Mouse (Mus musculus): ENCODE results near the gene Gsta3. TPM values are rescaled to one million over a fixed set of nuclear protein-coding genes. Genes with fewer than 3 reads are reported as not detected.
"Not testable (repeated sequence)": the region's sequence is repeated elsewhere in the genome, so short reads cannot be mapped to it uniquely, and the experiment has no call there.

Gene Gsta3
- polyA plus RNA-seq (2015; fragmentation: Nextera tagmentation; extraction: Ambion mirVana): 6.0 and 10.3 TPM in 2 replicates

DNA sequence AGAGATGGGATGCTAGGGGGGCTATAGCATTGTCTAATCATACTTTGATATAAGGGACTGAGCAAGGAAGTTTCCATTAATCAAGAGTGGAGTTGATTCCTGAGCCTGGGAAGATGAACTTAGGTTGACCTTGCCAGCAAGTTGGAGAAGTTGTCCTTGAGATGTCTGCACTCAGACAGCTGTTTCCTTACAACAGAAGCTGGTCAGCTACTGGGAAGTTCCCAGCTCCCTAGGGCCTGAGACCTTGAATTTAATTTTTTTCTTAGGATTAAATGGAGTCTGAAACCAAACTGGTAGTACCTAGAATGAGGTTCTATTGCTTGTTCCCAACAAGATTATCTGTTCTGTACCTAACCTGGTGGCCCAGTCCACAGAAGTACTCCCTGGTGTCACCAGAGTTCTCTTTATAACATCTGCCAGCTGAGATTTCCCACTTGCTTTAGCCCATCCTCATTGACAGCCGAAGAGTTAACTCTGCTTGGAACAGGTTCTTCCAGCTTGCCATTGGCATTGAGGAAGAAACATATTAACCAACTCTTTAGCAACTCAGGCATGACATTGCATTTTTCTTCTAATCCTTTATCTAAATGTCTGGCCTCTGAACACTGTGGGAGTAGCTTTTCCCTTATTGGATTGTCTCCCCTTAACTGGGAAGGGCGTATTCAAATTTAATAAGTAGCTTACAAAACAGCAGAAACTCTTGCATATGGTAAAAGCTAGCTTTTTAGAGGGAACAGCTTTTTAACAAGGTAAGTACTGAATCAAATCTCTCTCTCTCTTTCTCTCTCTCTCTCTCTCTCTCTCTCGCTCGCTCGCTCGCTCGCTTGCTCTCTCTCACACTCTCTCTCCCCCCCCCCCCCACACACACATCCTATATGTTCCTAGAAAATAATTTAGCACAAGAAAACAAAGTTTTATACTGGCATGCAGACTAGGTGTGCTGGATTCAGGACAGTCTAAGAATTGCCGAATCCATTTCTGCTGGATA lies at the start of gene Gsta3:
Gene Gsta3 (plus strand): TSS at position 679 of the 988 bp plus-strand sequence.
- Histone ChIP-seq H3K9ac (no peak within 1 kb of the TSS), H3K27me3 (no peaks in the 10 kb centered on the region), H3K9me3 (replicated peaks) (no peaks in the 10 kb centered on the region), H3K4me3 (replicated peaks) (no peak within 1 kb of the TSS), H3K4me1 (no peaks in the 10 kb centered on the region), H3K4me2 (replicated peaks) (no peak within 1 kb of the TSS), H3K36me3 (no peaks in the 10 kb centered on the region), H3K27ac (replicated peaks) (no peak within 1 kb of the TSS)
- no peak for ATAC-seq (ENCODE audit: insufficient number of reproducible peaks, low FRiP score, low TSS enrichment, low read depth)
- WGBS: 70% methylated on average over 8 of the region's 8 CpGs

- no peak for ATAC-seq (ENCODE audit: insufficient number of reproducible peaks, low FRiP score, low TSS enrichment, low read depth)
- Histone ChIP-seq H3K4me1 (no peaks in the 10 kb centered on the region), H3K9me3 (replicated peaks) (no peaks in the 10 kb centered on the region), H3K4me3 (replicated peaks) (no peak overlapping the region), H3K4me2 (replicated peaks) (no peak overlapping the region), H3K36me3 (no peaks in the 10 kb centered on the region), H3K27me3 (no peaks in the 10 kb centered on the region), H3K9ac (no peak overlapping the region), H3K27ac (replicated peaks) (no peak overlapping the region)
- 81% methylated on average over 1 of the region's 1 CpGs for WGBS
These were observed 34.1 kb upstream of the Gsta3 start for GRCm38 (mm10) chr1:21206241-21206640.

GRCm38 (mm10) chr1:21213537-21213936 lies 26.9 kb upstream of the Gsta3 start:
- H3K27ac ChIP-seq (replicated peaks); H3K4me3 ChIP-seq (replicated peaks); H3K9me3 ChIP-seq (replicated peaks); H3K4me2 ChIP-seq (replicated peaks); H3K36me3 ChIP-seq; H3K9ac ChIP-seq; H3K4me1 ChIP-seq; H3K27me3 ChIP-seq: not testable (repeated sequence)
- ATAC-seq (ENCODE audit: insufficient number of reproducible peaks, low FRiP score, low TSS enrichment, low read depth): 0 out of 2 replicates have a peak, but pooled peaks have one; percentile 12
- whole genome bisulfite sequencing: 21% methylated on average over 3 of the region's 3 CpGs

DNA sequence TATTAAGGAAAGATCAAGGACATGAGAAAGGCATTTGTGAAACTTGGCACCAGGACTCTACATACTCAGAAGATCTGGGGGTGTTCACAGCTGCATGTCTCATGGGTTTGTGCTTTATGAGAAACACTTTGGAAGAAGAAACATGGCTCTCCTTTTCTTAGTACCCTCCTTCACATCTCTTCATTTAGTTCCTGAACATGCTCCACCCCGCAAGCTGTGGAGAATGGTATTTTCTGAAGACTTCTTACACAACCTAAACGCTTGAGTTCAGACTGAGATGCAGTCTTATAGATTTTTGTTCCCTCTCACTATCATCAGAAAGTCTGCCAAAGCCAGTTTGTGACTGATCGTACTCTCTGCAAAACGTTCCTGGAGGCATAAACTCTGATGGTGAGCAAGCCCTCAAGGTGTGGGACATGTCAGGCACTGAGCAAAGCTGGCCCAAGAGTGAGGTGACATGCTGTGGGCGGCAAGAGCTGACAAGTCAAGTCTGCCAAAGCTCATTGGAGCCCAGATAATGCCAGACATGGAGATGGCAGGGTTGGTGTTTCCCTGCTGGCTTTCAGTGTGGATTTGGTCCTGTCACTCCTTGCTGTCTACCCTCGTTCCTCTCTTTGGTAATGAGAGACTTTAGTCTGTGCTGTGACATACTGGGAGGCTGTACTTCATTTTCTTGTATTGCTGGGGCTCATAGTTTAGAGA lies 26.2 kb upstream of the Gsta3 start:
- 59% methylated on average over 6 of the region's 6 CpGs for WGBS
- not testable (repeated sequence) for H3K9ac ChIP-seq; H3K4me1 ChIP-seq; H3K4me2 ChIP-seq (replicated peaks); H3K27me3 ChIP-seq; H3K27ac ChIP-seq (replicated peaks); H3K36me3 ChIP-seq; H3K9me3 ChIP-seq (replicated peaks); ATAC-seq (ENCODE audit: insufficient number of reproducible peaks, low FRiP score, low TSS enrichment, low read depth); H3K4me3 ChIP-seq (replicated peaks)

GRCm38 (mm10) chr1:21218489-21218919 lies 21.9 kb upstream of the Gsta3 start, which contains the start of gene Tmem14a:
Gene Tmem14a (plus strand): TSS chr1:21218575.
- H3K27me3 ChIP-seq: no peaks in the 10 kb centered on the region
- H3K4me1 ChIP-seq: peaks cover 5% of the 10 kb centered on the region; the same call in 1 of the 2 replicates
- WGBS: 2% methylated on average over 17 of the region's 17 CpGs
- no peaks in the 10 kb centered on the region for H3K9me3 ChIP-seq (replicated peaks)
- peak within 1 kb of the TSS; percentile 68 for H3K4me3 ChIP-seq (replicated peaks)
- H3K4me2 ChIP-seq (replicated peaks): peak within 1 kb of the TSS; percentile 70
- peak; percentile 83 for ATAC-seq (ENCODE audit: insufficient number of reproducible peaks, low FRiP score, low TSS enrichment, low read depth)
- peak within 1 kb of the TSS; percentile 82 for H3K27ac ChIP-seq (replicated peaks)
- H3K9ac ChIP-seq: peak within 1 kb of the TSS; percentile 65
- no peaks in the 10 kb centered on the region for H3K36me3 ChIP-seq

- 0 out of 2 replicates have a peak, but pooled peaks cover 8% of the 10 kb centered on the region for H3K4me1 ChIP-seq
- no peaks in the 10 kb centered on the region for H3K9me3 ChIP-seq (replicated peaks)
- ATAC-seq (ENCODE audit: insufficient number of reproducible peaks, low FRiP score, low TSS enrichment, low read depth): no peak
- no peak overlapping the region for H3K27ac ChIP-seq (replicated peaks)
- H3K9ac ChIP-seq: no peak overlapping the region
- H3K36me3 ChIP-seq: no peaks in the 10 kb centered on the region
- no peak overlapping the region for H3K4me2 ChIP-seq (replicated peaks)
- 83% methylated on average over 6 of the region's 6 CpGs for WGBS
- no peaks in the 10 kb centered on the region for H3K27me3 ChIP-seq
- H3K4me3 ChIP-seq (replicated peaks): no peak overlapping the region
These were observed 12.5 kb upstream of the Gsta3 start for GRCm38 (mm10) chr1:21227756-21228395.

GRCm38 (mm10) chr1:21228740-21229722 lies 11.4 kb upstream of the Gsta3 start:
- H3K4me2 ChIP-seq (replicated peaks); H3K27ac ChIP-seq (replicated peaks); H3K36me3 ChIP-seq; H3K4me3 ChIP-seq (replicated peaks); H3K27me3 ChIP-seq; H3K4me1 ChIP-seq; H3K9ac ChIP-seq; H3K9me3 ChIP-seq (replicated peaks); ATAC-seq (ENCODE audit: insufficient number of reproducible peaks, low FRiP score, low TSS enrichment, low read depth): not testable (repeated sequence)
- 78% methylated on average over 15 of the region's 15 CpGs for WGBS

DNA sequence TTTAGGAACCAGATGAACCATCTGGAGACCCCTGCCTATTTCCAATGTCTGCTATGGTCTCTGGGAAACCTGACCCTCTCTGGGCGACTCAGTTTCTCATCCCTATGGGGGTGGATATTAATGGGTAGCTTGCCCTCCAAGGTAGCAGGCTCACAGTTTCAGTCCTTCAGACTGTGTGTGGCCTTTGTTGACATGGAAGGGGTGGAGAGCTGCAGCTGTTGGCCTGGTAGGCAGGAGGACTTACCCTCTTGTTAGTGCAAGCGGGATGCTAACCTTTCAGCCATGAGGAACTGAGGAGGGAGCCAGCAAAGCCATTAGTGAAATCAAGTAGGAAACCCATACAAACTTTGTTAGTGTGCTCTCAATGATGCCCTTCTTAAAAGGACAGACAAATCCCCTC lies 10.0 kb upstream of the Gsta3 start:
- no peak overlapping the region for H3K4me2 ChIP-seq (replicated peaks)
- H3K27ac ChIP-seq (replicated peaks): no peak overlapping the region
- H3K36me3 ChIP-seq: no peaks in the 10 kb centered on the region
- WGBS: 84% methylated on average over 2 of the region's 2 CpGs
- H3K9ac ChIP-seq: no peak overlapping the region
- 0 out of 2 replicates have a peak, but pooled peaks cover 8% of the 10 kb centered on the region for H3K4me1 ChIP-seq
- ATAC-seq (ENCODE audit: insufficient number of reproducible peaks, low FRiP score, low TSS enrichment, low read depth): no peak
- no peaks in the 10 kb centered on the region for H3K27me3 ChIP-seq
- no peak overlapping the region for H3K4me3 ChIP-seq (replicated peaks)
- no peaks in the 10 kb centered on the region for H3K9me3 ChIP-seq (replicated peaks)

DNA sequence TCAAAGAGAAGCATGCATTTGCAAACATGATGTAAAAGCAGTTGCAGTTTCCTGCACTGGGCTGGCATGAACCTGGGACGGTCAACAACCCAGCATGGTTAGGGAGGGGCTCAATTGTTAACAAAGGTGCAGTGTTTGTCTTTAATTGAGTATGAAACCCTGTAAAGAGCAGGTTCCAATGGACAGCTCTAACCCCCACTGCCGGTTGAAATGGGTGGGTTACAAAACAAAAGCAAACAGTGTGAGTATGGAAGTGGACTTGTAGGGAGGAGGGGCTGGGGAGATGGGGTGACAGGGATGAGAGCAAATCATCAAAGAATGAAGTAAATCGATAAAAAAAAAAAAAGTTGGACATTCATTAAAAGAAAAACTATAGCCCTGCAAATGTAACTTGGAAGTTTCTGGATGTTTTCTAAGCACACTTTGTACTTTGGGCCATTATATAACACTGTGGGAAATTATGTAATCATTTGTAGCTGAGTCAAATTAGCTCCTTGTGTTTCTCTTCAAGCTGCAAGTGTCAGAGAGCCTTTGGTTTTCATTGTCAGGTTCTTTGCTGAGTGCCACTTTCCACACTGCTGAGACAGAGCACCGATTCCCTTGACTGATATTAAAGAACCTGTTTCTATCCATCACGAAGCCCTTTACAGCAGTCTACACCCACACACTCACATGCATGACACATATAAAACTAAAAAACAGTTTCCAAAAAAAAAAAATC lies 8.5 kb upstream of the Gsta3 start:
- Histone ChIP-seq H3K4me1 (0 out of 2 replicates have a peak, but pooled peaks cover 8% of the 10 kb centered on the region), H3K9ac (no peak overlapping the region), H3K27ac (replicated peaks) (peak overlapping the region; percentile 40), H3K4me2 (replicated peaks) (peak overlapping the region; percentile 15), H3K36me3 (no peaks in the 10 kb centered on the region), H3K4me3 (replicated peaks) (no peak overlapping the region), H3K27me3 (no peaks in the 10 kb centered on the region), H3K9me3 (replicated peaks) (no peaks in the 10 kb centered on the region)
- no peak for ATAC-seq (ENCODE audit: insufficient number of reproducible peaks, low FRiP score, low TSS enrichment, low read depth)
- WGBS: 29% methylated on average over 5 of the region's 5 CpGs

DNA sequence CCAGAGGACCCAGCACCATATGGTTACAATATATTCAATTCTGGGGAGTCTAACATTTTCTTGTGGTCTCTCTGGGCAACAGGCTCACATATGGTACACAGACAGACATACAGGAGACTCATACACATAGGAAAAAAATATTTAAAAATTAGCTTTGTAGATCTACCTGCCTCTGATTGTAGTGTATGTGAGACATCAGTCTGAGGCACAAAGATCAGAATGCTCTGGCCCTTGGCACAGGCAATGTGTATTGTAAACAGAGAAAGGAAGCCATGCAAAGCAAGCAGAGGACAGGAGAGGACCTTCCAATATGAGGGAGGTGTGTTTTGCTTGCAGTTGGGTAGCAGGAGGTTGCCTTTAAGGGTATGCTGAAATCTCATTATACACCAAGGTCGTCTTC lies 7.9 kb upstream of the Gsta3 start:
- no peaks in the 10 kb centered on the region for H3K9me3 ChIP-seq (replicated peaks)
- no peaks in the 10 kb centered on the region for H3K27me3 ChIP-seq
- H3K4me1 ChIP-seq: 0 out of 2 replicates have a peak, but pooled peaks cover 8% of the 10 kb centered on the region
- no peak overlapping the region for H3K9ac ChIP-seq
- no peaks in the 10 kb centered on the region for H3K36me3 ChIP-seq
- H3K27ac ChIP-seq (replicated peaks): peak overlapping the region; percentile 40
- no peak overlapping the region for H3K4me3 ChIP-seq (replicated peaks)
- ATAC-seq (ENCODE audit: insufficient number of reproducible peaks, low FRiP score, low TSS enrichment, low read depth): 0 out of 2 replicates have a peak, but pooled peaks have one; percentile 43
- H3K4me2 ChIP-seq (replicated peaks): no peak overlapping the region
- 44% methylated on average over 1 of the region's 1 CpGs for whole genome bisulfite sequencing

All from embryonic facial prominence, embryonic 15.5 days (tissue).